ENCODE assay signal across 8 mouse cellular contexts in the genomic region with DNA sequence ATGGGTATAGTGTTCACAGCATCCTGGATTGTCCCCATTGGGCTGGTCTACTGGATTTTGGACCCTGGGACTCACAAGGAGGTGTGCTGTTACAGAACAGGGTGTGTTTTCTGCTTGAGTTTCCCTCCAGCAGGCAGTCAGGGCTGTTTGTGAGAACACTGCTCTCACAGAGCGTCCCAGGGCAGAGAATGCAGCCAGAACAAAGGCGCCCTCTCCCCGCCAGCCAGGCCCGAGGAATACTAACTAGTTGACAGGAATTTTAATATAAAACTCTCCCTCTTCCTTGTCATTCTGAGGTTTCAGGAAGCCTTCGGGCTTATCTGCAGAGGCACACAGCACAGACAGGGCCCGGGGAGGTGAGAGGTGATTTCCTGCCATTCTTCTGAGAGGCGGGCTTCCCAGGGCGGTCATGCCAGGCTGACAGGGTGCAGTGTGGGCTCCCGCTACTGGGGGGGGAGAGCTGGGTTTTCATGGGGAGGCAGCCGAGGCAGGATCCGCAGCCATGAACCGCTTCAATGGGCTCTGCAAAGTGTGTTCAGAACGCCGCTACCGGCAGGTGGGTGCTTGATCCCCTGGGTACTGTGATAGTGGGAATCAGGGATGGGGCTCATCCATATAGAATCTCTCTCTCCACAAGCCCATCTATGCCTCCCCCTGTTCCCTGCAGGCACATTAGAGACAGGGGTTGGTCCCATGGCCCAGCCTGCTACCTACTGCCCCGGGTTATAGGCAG. TPM values are rescaled to one million over a fixed set of nuclear protein-coding genes. Genes with fewer than 3 reads are reported as not detected.
DNase-seq lines count a peak whose midpoint lies in the region; ATAC-seq lines count a peak whose summit lies in the region.

No protein-coding gene starts in this region.

- peak; percentile 78 for ATAC-seq in CD4-positive, CD25-positive, alpha-beta regulatory T cell, adult 4 months
- no peak for ATAC-seq in erythroblast, adult 5-6 weeks (replicated peaks; ENCODE audit: low FRiP score, poor library complexity, severe bottlenecking)

- DNase-seq in adrenal gland, postnatal 10 days, result peak; percentile 56
- peak; percentile 80 to 90 for DNase-seq in heart, adult 9 months (ENCODE audit: low spot score in 2 of 2)
- peak; percentile 65 for DNase-seq in kidney, adult 18-20 months
- DNase-seq in lung, adult 18-20 months, result peak; percentile 82 to 84
- peak; percentile 41 for DNase-seq in skeletal muscle tissue, adult 2 months (ENCODE audit: low read depth, low spot score)
- no peak for DNase-seq in frontal cortex, postnatal 36 days (ENCODE audit: low spot score in 2 of 2)

RNA-seq across cellular contexts. Expression of gene Rgs3, which starts 59.8 kb away (rescaled TPM):
- 10 to 100 TPM; 50.0 to 66.9 TPM for polyA plus RNA-seq in CD4-positive, CD25-positive, alpha-beta regulatory T cell, adult 4 months (2017; shearing (Covaris generic))
- 10 to 100 TPM; 37.0 to 58.7 TPM for total RNA-seq in adrenal gland, postnatal 10 days (2021)
- total RNA-seq in erythroblast, adult 5-6 weeks (2015; ENCODE audit: low replicate concordance), result 13.4 and 18.8 TPM in 2 replicates
- 2.5 and 4.5 TPM in 2 replicates for total RNA-seq in erythroblast, adult 5-6 weeks (2017; ENCODE audit: low replicate concordance)

Comparison
In these comparisons a context has a peak if more than half of its experiments do, and no peak if none do; other contexts are left out.
1. DNase-seq: peak in adrenal gland, postnatal 10 days (single experiment), heart, adult 9 months (2 of 2), kidney, adult 18-20 months (single experiment), lung, adult 18-20 months (2 of 2) and skeletal muscle tissue, adult 2 months (single experiment); none in frontal cortex, postnatal 36 days (0 of 2).